Mouse (Mus musculus): ENCODE results near the gene Osm. TPM values are rescaled to one million over a fixed set of nuclear protein-coding genes. Genes with fewer than 3 reads are reported as not detected.

The Osm gene
- polyA plus RNA-seq, 1 experiment from 2014 or later = 2.6 TPM

GRCm38 (mm10) chr11:4214572-4214971 lies 21.6 kb upstream of the Osm start:
- no peak for DNase-seq (ENCODE audit: low spot score)

GRCm38 (mm10) chr11:4215061-4215460 lies 21.2 kb upstream of the Osm start:
- DNase-seq (ENCODE audit: low spot score) = no peak

DNA sequence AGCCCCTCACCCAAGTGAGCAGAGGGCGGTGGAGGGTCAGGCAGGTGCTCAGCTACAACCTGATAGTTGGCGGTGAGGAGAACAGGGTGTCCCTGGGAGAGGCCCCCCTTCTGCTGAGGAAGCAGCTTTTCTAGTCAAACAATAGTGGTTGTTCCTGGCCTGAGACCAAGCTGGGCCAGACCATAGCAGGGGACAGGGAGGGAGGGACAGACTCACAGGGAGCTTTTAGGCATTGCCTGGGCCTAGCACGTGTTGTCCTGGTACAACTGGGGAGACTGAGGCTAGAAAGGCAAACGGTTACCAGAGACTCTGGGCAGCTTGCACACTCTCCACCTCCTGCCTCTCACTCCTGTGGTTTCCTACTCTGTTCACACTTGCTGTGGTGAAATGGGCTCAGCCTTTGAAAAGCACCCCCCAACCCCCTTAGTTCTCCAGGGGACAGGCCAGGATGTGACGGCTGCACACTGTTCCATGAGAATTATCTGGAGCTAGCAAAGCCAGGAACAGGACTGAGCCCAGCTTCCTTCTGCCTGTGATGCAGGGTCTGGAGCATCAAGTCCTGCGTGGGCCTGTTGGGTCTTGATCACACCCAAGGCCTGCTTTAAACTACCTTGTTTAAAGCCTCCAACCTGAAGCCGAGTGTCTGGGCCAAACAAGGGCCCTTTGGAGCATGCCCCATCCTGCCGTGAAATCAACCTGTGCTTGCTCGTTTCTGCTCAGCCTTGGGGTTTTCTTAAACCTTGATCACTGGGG lies 19.8 kb upstream of the Osm start:
- DNase-seq (ENCODE audit: low spot score) = no peak

GRCm38 (mm10) chr11:4217914-4218629 lies 18.1 kb upstream of the Osm start, which contains the start of gene Castor1:
Gene Castor1, plus strand, starts transcription at chr11:4218225.
- DNase-seq (ENCODE audit: low spot score) = peak; percentile 81

DNA sequence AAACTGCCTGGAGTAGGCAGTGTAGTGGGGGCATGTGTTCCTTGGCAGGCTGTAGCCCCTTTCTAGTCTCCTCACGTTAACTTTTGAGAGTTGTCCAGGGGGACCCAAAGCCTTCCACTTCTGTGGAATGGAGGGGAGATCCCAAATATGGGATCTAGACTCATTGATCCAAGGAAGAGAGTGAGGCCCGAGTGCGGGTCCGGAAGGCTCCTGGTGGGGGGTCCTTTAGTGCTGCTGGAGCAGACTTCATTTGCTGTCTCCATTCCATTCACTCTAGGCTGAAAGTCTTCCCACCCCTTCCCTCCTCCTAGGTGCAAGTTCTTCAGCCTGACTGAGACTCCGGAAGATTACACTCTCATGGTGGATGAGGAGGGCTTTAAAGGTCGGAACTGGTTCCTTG lies 17.6 kb upstream of the Osm start:
- DNase-seq (ENCODE audit: low spot score) = no peak

GRCm38 (mm10) chr11:4219317-4219751 lies 16.9 kb upstream of the Osm start:
- DNase-seq (ENCODE audit: low spot score) = no peak

DNA sequence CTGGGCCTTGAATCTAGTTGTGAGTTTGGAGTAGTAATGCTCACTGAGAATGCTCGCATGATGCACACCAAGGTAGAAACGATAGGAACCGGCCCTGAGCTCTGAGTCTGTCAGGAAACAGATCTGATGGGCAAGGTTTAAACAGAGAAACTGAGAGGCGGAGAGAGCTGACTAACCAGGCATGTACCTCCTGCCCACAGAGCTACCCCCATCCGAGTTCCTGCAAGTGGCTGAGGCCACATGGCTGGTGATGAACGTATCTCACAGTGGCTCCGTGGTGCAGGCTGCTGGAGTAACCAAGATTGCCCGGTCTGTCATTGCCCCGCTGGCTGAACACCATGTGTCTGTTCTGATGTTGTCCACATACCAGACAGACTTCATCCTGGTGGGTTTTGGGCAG lies 16.3 kb upstream of the Osm start:
- DNase-seq (ENCODE audit: low spot score) = no peak

- DNase-seq (ENCODE audit: low spot score) = peak; percentile 76
Measured at GRCm38 (mm10) chr11:4220443-4221400, 15.5 kb upstream of the Osm start.

DNA sequence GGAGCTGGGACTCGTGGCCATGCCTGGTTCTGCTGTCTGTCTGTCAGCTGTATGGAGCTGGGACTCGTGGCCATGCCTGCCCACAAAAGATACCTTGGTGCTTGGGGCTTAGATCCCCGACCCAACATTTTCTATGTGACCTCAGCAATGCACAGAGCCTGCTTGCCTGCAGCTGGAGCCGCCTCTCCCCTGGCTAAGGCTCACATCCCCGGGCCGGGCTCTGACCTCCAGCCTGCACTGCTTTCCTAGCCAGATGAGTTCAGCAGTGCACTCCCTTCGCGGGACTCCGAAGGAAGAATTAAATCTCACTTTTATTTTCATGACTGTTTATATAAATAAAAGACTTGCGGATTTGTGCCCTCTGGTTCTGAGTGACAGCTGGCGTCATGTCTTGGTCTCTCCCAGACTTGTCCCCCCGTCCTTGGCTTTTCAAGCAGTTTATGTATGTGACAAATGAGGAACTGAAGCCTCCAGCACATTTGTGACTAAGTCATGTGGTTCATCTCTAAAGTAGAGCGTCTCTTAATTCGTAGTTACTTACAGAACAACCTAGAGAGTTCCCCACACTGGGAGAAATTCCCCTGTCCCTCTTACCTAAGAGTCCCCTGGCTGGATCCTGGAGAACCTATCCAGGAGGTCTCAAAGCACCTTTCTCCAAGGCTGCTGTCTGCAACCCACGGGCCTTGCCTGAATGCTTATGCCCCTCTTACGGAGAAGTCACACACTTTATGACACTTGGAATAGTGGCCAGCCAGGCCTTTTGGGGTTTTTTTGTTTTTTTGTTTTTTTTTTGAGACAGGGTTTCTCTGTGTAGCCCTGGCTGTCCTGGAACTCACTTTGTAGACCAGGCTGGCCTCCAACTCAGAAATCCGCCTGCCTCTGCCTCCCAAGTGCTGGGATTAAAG lies 13.9 kb upstream of the Osm start:
- DNase-seq (ENCODE audit: low spot score) = no peak

DNA sequence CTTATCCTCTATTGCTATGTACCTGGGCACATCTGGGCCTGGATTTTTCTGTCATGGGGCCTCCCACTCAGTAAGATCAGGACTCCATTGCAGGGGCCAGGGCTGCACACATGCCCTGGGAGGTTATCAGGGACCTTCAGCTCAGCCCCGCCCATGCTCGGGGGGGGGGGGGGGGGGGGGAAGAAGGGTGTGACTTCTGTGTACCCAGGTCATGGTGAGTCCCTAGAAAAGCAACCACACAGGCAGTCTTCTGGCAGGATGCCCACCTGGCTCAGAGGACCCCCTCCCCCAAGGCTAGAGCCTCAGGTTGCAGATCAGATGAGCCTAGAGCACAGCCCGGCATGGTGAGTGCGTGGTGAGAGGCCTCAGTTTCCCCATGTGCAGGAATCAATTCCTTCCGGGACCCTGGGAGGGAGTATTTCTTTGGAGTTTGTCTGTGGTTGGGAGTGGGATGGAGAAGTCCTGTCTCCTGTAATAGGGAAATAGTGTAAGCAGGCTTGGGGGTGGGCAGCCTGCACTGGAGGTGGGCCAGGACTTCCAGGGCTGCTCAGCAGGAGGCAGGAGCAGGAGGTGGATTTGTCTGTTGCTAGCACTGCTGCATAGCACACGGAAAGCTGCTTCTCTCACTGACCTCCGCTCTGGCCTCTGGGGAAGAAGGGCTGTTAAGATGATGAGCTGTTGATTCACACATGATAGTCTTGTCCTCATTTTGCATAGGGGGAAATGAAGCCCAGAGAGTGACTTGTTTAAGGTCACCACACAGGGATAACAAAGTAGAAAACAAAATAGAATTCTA lies 12.6 kb upstream of the Osm start:
- DNase-seq (ENCODE audit: low spot score) = no peak

- DNase-seq (ENCODE audit: low spot score) = no peak
Measured at GRCm38 (mm10) chr11:4224223-4224622, 12.0 kb upstream of the Osm start.

- DNase-seq (ENCODE audit: low spot score) = no peak
Measured at GRCm38 (mm10) chr11:4226569-4227325, 9.5 kb upstream of the Osm start.

- no peak for DNase-seq (ENCODE audit: low spot score)
Measured at GRCm38 (mm10) chr11:4228463-4228862, 7.8 kb upstream of the Osm start.

GRCm38 (mm10) chr11:4229841-4230240 lies 6.4 kb upstream of the Osm start:
- no peak for DNase-seq (ENCODE audit: low spot score)

DNA sequence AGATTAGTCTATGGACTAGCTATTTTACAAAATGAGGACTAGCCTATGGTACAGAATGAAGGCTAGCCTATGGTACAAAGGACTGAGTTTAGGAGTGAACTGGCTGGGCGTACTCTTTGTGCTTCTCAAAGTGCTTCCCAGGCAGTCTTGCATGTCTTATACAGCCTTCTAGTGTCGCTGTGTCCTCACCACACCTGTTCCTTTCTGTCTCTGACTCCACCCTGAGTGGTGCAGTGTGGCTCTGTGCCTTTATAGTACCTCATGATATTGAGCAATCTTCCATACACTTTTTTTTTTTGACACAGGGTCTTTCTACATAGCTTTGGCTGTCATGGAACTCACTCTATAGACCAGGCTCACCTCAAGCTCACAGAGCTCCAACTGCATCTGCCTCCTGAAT lies 4.8 kb upstream of the Osm start:
- no peak for DNase-seq (ENCODE audit: low spot score)

GRCm38 (mm10) chr11:4232644-4233043 lies 3.6 kb upstream of the Osm start:
- DNase-seq (ENCODE audit: low spot score) = no peak

DNA sequence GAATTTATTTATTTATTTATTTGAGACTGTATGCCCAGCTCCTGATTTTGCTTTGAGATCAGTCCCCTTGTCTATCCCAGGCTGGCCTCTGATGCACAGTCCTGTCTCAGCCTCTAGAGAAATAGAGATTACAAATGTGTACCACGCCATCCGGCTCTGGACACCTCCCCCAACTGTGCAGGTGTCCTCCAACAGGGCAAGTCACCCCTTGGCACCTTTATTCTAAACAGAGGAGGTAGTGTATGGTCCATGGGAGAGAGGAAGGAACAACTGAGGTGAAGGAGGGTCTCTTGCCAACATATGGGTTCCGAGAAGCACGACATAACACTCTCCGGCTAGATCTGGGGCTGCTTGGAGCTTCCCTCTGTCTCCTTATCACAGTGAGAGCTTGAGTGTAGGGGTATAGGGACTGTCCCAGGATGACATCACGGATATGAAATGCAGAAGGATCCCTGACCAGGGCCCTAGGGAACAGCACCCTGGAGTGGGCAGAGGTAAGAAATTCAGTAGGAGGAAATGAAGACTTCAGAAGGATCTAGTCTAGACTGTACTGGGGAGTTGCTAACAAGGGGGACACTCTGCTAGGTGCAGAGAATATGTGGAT lies 1.1 kb upstream of the Osm start:
- DNase-seq (ENCODE audit: low spot score) = no peak

- DNase-seq (ENCODE audit: low spot score) = peak; percentile 48
Measured at GRCm38 (mm10) chr11:4236546-4237067, 387 bp downstream of the Osm start.
